Mouse (Mus musculus): ENCODE measurements at regions not wholly inside any gene's neighbourhood (a gene's known extent, or its start where the extent isn't known, plus 50 kb on each side); places are given as distances from the start of the nearest gene placed in this dataset.
"Not testable (repeated sequence)": the region's sequence is repeated elsewhere in the genome, so short reads cannot be mapped to it uniquely, and the experiment has no call there.

- WGBS = 18% methylated on average over 2 of the region's 2 CpGs
- H3K4me2 ChIP-seq (replicated peaks) = no peak overlapping the region
- H3K36me3 ChIP-seq (replicated peaks; ENCODE audit: control insufficient read depth, insufficient read depth) = no peaks in the 10 kb centered on the region
- H3K27ac ChIP-seq = no peak overlapping the region
- DNase-seq (ENCODE audit: low spot score) (no peak), ATAC-seq (ENCODE audit: low FRiP score) (no peak)
- no peak overlapping the region for H3K9ac ChIP-seq
- H3K4me3 ChIP-seq (replicated peaks; ENCODE audit: low read length) = no peak overlapping the region
- no peaks in the 10 kb centered on the region for H3K9me3 ChIP-seq (ENCODE audit: control insufficient read depth, low read length)
- H3K4me1 ChIP-seq (replicated peaks; ENCODE audit: control insufficient read depth, insufficient read depth, low read length) = 0 out of 2 replicates have a peak, but pooled peaks cover 5% of the 10 kb centered on the region
- H3K27me3 ChIP-seq (ENCODE audit: control insufficient read depth, insufficient read depth, low read length) = no peaks in the 10 kb centered on the region
These were observed 70.3 kb upstream of the Cobl start for GRCm38 (mm10) chr11:12535063-12535462.

GRCm38 (mm10) chr11:12532288-12532687, 67.5 kb upstream of the Cobl start:
- H3K27ac ChIP-seq = no peak overlapping the region
- WGBS = 5% methylated on average over 3 of the region's 3 CpGs

DNA sequence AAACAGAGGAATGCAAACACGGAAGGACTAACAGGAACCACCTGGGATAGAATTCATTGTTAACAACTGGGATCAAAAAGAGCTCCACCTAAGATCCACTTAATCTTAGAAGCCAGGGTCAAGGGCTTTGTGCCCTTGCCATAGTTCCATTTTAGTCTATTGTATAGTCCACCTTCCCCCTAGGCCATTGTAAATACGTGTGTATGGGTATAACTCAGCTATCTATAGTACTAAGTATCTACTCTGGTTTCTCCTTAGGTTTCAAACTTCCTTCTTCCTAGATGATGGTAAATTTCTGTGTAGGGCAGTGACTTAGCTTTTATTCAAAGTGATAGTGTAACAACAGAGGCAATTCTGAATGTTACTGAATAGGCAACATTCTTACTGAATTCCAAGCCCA, 57.3 kb upstream of the Cobl start:
- ATAC-seq (ENCODE audit: low FRiP score); H3K9me3 ChIP-seq (ENCODE audit: control insufficient read depth, low read length); H3K4me2 ChIP-seq (replicated peaks); H3K27me3 ChIP-seq (ENCODE audit: control insufficient read depth, insufficient read depth, low read length); H3K4me1 ChIP-seq (replicated peaks; ENCODE audit: control insufficient read depth, insufficient read depth, low read length); H3K4me3 ChIP-seq (replicated peaks; ENCODE audit: low read length); H3K27ac ChIP-seq; H3K36me3 ChIP-seq (replicated peaks; ENCODE audit: control insufficient read depth, insufficient read depth); H3K9ac ChIP-seq; DNase-seq (ENCODE audit: low spot score): not testable (repeated sequence)
- 73% methylated on average over 2 of the region's 2 CpGs for WGBS

More at GRCm38 (mm10) chr11:12532288-12532687, 67.5 kb upstream of the Cobl start:
- Histone ChIP-seq H3K27me3 (ENCODE audit: control insufficient read depth, insufficient read depth, low read length) (no peaks in the 10 kb centered on the region), H3K9me3 (ENCODE audit: control insufficient read depth, low read length) (no peaks in the 10 kb centered on the region), H3K9ac (no peak overlapping the region), H3K4me3 (replicated peaks; ENCODE audit: low read length) (no peak overlapping the region), H3K4me1 (replicated peaks; ENCODE audit: control insufficient read depth, insufficient read depth, low read length) (0 out of 2 replicates have a peak, but pooled peaks cover 5% of the 10 kb centered on the region), H3K4me2 (replicated peaks) (0 out of 2 replicates have a peak overlapping the region, but pooled peaks have one; percentile 23), H3K36me3 (replicated peaks; ENCODE audit: control insufficient read depth, insufficient read depth) (no peaks in the 10 kb centered on the region)
- ATAC-seq (ENCODE audit: low FRiP score) (peak; percentile 96), DNase-seq (ENCODE audit: low spot score) (peak; percentile 80)

- Histone ChIP-seq H3K4me1 (replicated peaks; ENCODE audit: control insufficient read depth, insufficient read depth, low read length) (no peaks in the 10 kb centered on the region), H3K27me3 (ENCODE audit: control insufficient read depth, insufficient read depth, low read length) (no peaks in the 10 kb centered on the region), H3K36me3 (replicated peaks; ENCODE audit: control insufficient read depth, insufficient read depth) (no peaks in the 10 kb centered on the region), H3K4me3 (replicated peaks; ENCODE audit: low read length) (no peak overlapping the region), H3K9me3 (ENCODE audit: control insufficient read depth, low read length) (no peaks in the 10 kb centered on the region), H3K27ac (no peak overlapping the region), H3K9ac (no peak overlapping the region), H3K4me2 (replicated peaks) (no peak overlapping the region)
- 51% methylated on average over 3 of the region's 3 CpGs for WGBS
- ATAC-seq (ENCODE audit: low FRiP score) = no peak; the same call in 1 of the 2 replicates
- no peak for DNase-seq (ENCODE audit: low spot score)
These were observed 56.5 kb upstream of the Cobl start for GRCm38 (mm10) chr11:12521286-12521685.

- DNase-seq (ENCODE audit: low spot score) (no peak), ATAC-seq (ENCODE audit: low FRiP score) (no peak)
- Histone ChIP-seq H3K9me3 (ENCODE audit: control insufficient read depth, low read length) (no peaks in the 10 kb centered on the region), H3K27ac (no peak overlapping the region), H3K9ac (no peak overlapping the region), H3K4me3 (replicated peaks; ENCODE audit: low read length) (no peak overlapping the region), H3K4me2 (replicated peaks) (no peak overlapping the region), H3K4me1 (replicated peaks; ENCODE audit: control insufficient read depth, insufficient read depth, low read length) (no peaks in the 10 kb centered on the region), H3K36me3 (replicated peaks; ENCODE audit: control insufficient read depth, insufficient read depth) (no peaks in the 10 kb centered on the region), H3K27me3 (ENCODE audit: control insufficient read depth, insufficient read depth, low read length) (no peaks in the 10 kb centered on the region)
- 88% methylated on average over 2 of the region's 2 CpGs for WGBS
These were observed 51.6 kb upstream of the Cobl start for GRCm38 (mm10) chr11:12516374-12516773.

All from hindbrain, embryonic 14.5 days (tissue).